Mouse (Mus musculus): ENCODE results near the gene Golt1a. TPM values are rescaled to one million over a fixed set of nuclear protein-coding genes. Genes with fewer than 3 reads are reported as not detected.
"Not testable (repeated sequence)": the region's sequence is repeated elsewhere in the genome, so short reads cannot be mapped to it uniquely, and the experiment has no call there.

Gene Golt1a
- polyA plus RNA-seq, 1 experiment: 0.50 TPM

- peak in 1 of 2 experiments; percentile 55 for DNase-seq (ENCODE audit: extremely low spot score in 1 of 2, low spot score in 1 of 2)
Observed at GRCm38 (mm10) chr1:133298816-133299215, 10.8 kb upstream of the Golt1a start.

DNA sequence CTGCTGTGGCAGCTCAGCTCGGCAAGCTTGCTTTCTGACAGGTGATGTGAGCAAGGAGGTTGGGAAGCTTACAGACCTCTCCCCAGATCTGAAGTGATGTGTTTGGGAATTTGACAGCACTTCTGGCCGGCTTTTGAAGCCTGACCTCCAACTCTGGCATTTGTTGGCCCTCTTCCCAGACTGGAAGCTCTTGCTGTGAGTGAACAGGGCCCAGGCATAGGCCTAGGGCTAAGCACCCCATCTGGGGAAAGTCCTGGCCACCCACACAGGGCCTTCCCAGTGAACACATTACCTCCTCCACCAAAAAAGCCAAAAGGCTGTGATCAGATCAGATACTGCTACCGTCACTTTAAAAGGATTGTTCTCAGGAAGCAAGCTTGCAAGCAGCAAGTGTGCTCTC lies 7.1 kb upstream of the Golt1a start:
- no peak for DNase-seq (ENCODE audit: extremely low spot score in 1 of 2, low spot score in 1 of 2)

GRCm38 (mm10) chr1:133306842-133307241 lies 2.8 kb upstream of the Golt1a start:
- peak in 1 of 2 experiments; percentile 90 for DNase-seq (ENCODE audit: extremely low spot score in 1 of 2, low spot score in 1 of 2)

- peak in 1 of 2 experiments; percentile 77 for DNase-seq (ENCODE audit: extremely low spot score in 1 of 2, low spot score in 1 of 2)
Observed at GRCm38 (mm10) chr1:133307318-133307717, 2.3 kb upstream of the Golt1a start.

GRCm38 (mm10) chr1:133311240-133311639 lies 1.6 kb downstream of the Golt1a start:
- no peak for DNase-seq (ENCODE audit: extremely low spot score in 1 of 2, low spot score in 1 of 2)

DNA sequence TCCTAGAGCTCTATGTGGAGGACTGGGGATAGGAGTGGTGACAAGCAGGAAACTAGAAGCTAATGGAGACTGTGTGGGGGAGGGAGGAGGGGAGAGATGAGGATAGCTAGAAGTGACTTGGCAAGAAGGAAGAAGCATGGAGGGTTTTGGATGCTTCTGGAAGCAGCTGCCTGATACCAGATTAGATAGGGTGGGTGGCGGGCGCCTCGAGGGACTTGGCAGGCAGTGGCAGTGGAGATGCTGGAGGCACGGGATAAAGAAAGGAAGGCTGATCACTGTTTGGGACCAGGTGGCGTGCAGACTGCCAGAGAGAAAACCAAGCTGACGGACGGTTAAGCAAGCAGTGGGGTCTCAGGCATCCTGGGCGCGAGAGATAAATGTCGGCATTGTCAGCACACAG lies 2.3 kb downstream of the Golt1a start:
- DNase-seq (ENCODE audit: extremely low spot score in 1 of 2, low spot score in 1 of 2): peak; percentile 80 to 86

DNA sequence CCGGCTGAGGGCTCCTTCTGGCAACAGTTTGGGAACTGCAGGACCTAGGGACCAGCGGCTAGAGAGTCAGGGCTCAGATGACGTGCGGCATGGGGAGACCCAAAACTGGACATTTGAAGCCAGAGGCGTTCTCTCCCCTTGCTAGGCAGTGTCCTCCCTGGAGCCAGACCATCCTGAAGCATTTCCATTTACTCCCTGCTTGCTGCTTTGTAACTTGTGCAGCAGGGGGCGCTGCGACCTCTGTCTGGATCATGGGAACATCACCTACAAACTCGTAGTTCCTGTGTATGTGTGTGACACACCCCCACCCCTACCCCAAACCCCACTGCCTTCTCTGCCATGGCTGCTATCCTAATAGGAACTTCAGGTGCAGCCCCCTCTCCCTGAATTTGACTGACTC lies 4.8 kb downstream of the Golt1a start:
- DNase-seq (ENCODE audit: extremely low spot score in 1 of 2, low spot score in 1 of 2): peak in 1 of 2 experiments; percentile 76

GRCm38 (mm10) chr1:133315775-133316174 lies 6.2 kb downstream of the Golt1a start:
- DNase-seq (ENCODE audit: extremely low spot score in 1 of 2, low spot score in 1 of 2): no peak

- no peak for DNase-seq (ENCODE audit: extremely low spot score in 1 of 2, low spot score in 1 of 2)
Observed at GRCm38 (mm10) chr1:133316577-133316976, 7.0 kb downstream of the Golt1a start.

GRCm38 (mm10) chr1:133317149-133317548 lies 7.5 kb downstream of the Golt1a start:
- no peak for DNase-seq (ENCODE audit: extremely low spot score in 1 of 2, low spot score in 1 of 2)

DNA sequence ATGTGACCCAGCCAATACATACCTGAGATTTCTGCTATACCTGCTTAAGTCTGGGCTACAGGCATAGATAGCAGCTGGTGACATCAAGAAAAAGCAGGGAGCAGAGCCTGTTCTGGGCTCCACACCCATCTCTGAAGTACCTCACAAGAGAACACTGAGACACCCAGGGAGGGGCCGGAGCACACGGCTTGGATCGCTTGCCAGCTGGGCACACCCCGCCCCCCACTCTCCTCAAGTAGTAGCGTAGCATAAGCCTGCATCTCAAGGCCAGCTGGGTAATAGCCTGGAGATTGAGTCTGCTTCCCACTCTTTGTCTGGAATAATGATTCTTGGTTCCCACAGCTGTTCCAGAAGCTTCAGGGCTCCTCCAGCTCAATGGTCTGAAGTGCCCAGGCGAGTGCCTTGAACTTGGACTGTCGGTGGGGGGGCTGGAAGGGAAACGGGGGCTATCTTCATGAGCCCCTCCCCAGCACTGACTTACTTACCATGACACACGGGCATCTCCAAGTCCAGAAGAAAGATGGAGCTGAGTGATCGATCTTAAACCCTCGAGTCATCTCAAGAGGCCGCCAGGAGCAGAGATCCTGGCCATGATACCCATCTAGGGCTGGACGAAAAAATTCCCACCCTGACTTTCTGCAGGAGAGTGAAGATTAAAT lies 11.8 kb downstream of the Golt1a start, which contains the start of gene Kiss1:
TSS of gene Kiss1 (plus strand) at position 609 of the 659 bp plus-strand sequence.
- DNase-seq (ENCODE audit: extremely low spot score in 1 of 2, low spot score in 1 of 2): no peak

DNA sequence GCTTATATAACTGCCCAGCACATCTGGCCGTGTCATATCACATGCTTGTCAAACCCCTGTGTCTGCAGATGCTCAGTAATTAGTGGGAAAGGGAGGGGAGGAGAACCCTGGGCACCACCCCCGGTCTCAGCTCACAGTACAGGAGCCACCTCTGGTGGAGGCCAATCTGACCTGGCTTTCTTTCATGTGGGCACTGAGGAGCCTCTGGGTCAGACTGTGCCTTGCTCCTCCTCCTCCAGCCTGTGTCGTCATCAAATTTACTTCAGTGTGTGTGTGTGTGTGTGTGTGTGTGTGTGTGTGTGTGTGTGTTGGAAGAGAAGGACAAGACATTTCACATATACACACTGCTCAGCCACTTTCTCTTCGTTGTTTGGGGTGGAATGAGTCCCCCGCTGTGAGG lies 13.7 kb downstream of the Golt1a start:
- no peak for DNase-seq (ENCODE audit: extremely low spot score in 1 of 2, low spot score in 1 of 2)

GRCm38 (mm10) chr1:133325951-133326350 lies 16.4 kb downstream of the Golt1a start:
- no peak for DNase-seq (ENCODE audit: extremely low spot score in 1 of 2, low spot score in 1 of 2)

GRCm38 (mm10) chr1:133327094-133327493 lies 17.5 kb downstream of the Golt1a start:
- no peak for DNase-seq (ENCODE audit: extremely low spot score in 1 of 2, low spot score in 1 of 2)

DNA sequence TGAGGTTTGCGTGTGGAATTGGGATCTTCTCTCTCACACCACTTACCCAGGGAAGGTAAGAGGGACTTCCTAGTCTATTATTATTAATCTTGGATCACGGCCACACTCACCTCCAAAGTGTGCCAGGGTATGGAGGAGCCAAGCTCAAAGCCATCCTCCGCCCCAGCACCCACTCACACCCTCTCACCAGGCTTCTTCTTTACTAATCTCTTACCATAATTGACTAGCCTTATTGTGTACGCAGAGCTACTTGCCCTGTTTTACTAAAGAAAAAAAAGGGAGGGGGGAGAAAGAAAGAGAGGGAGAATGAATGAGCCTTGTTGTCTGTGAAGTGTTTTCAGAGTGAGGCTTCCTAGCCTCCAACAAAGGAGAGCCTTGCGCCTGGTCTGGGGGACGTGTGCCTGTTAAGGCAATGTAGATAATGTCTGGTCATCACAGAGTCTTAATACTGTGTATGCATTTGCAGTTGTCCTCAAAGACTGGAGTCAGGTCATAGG lies 18.7 kb downstream of the Golt1a start:
- no peak for DNase-seq (ENCODE audit: extremely low spot score in 1 of 2, low spot score in 1 of 2)

DNA sequence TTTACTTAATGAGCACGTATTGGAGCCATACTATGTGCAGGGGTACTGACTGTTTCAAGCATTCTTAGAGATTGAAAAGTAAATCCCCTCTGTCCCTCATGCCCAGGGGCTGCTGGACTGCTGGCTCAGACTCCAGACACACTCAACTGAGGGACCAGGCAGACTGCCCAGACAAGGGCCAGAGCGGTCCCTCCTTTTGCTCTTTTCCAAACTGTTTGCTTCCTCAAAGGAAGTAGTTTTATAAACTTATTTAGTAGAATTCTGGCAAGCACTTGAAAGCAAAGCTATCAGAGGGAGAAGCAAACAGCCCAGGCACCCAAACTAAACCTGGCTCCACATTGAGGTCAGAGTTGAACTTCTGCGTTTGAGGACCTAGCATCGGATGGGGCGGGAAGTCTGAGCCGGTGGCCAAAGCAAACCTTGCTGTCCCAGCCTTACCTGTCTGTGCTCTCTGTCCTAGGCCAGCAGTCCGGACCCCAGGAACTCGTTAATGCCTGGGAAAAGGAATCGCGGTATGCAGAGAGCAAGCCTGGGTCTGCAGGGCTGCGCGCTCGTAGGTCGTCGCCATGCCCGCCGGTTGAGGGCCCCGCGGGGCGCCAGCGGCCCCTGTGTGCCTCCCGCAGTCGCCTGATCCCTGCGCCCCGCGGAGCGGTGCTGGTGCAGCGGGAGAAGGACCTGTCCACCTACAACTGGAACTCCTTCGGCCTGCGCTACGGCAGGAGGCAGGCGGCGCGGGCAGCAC lies 19.5 kb downstream of the Golt1a start:
- no peak for DNase-seq (ENCODE audit: extremely low spot score in 1 of 2, low spot score in 1 of 2)

DNA sequence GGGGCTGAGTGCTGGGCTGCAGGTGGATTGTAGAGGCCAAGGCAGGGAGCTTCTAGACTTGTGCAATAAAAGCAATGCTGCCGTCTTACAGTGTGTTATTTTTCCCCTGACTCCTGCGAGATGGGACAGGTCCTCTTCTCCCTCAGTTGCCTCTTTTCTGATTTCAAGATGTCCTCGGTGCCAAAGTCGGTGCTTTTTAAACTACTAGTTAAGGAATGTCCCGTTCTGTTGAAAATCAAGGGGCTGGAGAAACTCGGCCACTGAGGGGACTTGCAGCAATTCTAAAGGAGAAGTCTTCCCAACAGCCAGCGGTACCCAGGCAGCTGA lies 20.0 kb downstream of the Golt1a start:
- no peak for DNase-seq (ENCODE audit: extremely low spot score in 1 of 2, low spot score in 1 of 2)

DNA sequence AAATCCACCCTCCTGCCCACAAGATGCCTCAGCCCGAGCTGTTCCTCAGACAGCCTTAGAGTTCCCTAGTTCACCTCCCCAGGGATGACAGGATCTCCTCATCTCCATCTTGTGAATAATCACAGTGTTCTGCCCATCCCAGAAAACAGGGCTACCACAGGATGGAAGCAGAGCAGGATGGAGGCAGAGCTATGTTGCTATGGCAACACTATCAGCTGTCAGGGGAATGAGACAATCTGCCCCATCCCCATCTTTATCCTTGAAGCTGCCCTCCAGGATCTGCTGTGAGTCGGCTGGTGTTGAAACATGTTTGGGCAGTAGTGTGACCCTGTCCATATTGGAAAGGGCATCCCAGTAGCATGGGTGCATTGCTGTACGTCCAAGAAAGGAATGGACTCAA lies 21.5 kb downstream of the Golt1a start:
- DNase-seq (ENCODE audit: extremely low spot score in 1 of 2, low spot score in 1 of 2): no peak

GRCm38 (mm10) chr1:133332656-133333430 lies 23.2 kb downstream of the Golt1a start:
- peak; percentile 42 to 46 for DNase-seq (ENCODE audit: extremely low spot score in 1 of 2, low spot score in 1 of 2)

GRCm38 (mm10) chr1:133333937-133334336 lies 24.3 kb downstream of the Golt1a start:
- DNase-seq (ENCODE audit: extremely low spot score in 1 of 2, low spot score in 1 of 2): no peak

DNA sequence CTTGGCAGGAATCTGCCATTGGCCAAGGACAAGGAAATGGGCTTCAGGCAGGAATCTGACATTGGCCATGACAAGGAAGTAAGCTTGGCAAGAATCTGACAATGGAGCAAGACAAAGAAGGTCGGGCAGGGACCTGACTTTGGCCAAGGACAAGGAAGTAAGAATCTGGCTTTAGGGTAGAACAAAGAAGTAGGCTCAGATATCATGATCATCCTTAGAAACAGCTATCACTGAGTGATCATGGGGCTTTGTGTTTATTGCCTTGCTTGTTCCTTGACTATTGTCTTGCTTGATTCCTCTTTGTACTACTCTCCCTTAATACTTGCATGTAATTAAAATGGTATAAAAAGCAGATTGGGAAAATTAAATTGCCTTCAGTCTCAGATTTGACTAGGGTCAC lies 30.8 kb downstream of the Golt1a start:
- DNase-seq (ENCODE audit: extremely low spot score in 1 of 2, low spot score in 1 of 2): not testable (repeated sequence)

All from frontal cortex, adult 2 months (tissue).